Mouse (Mus musculus) cerebellum, adult 2 months (tissue): Measurements from ENCODE around the gene Prpf40b. TPM values are rescaled to one million over a fixed set of nuclear protein-coding genes. Genes with fewer than 3 reads are reported as not detected.

Source experiments
- DNase-seq, 2 experiments: peaks; one replicate each; pipeline ENCODE4 v3.0.0; 2021
- H3K27ac ChIP-seq: fragments of 200-500 bp; 2 replicates; pipeline ENCODE4 v1.5.1; 2012; ENCODE audit warnings: low read length, control low read depth, inconsistent platforms; ENCODE audit not compliant: insufficient read depth
- H3K27me3 ChIP-seq: fragments of 200-500 bp; 2 replicates; pipeline ENCODE4 v1.6.1; 2012; ENCODE audit warnings: inconsistent platforms, mild to moderate bottlenecking, low read length, moderate library complexity; ENCODE audit not compliant: control insufficient read depth, insufficient read depth
- H3K4me1 ChIP-seq: fragments of 200-500 bp; 2 replicates; pipeline ENCODE4 v1.6.1; 2011; ENCODE audit warnings: low read length; ENCODE audit not compliant: control insufficient read depth, insufficient read depth
- H3K4me3 ChIP-seq: fragments of 200-500 bp; replicated peaks from 2 replicates; pipeline ENCODE3; 2011; ENCODE audit warnings: mild to moderate bottlenecking, low read depth, low read length, control low read depth; ENCODE audit not compliant: insufficient read depth
- CTCF ChIP-seq: fragments of 200-500 bp; IDR thresholded peaks from 2 replicates; pipeline ENCODE4 v1.5.1; 2011; ENCODE audit warnings: low read depth, mild to moderate bottlenecking, control low read depth, low read length, moderate library complexity, borderline replicate concordance; ENCODE audit not compliant: insufficient read depth
- POLR2A ChIP-seq: fragments of 200-500 bp; IDR thresholded peaks from 2 replicates; pipeline ENCODE4 v1.6.1; 2011; ENCODE audit warnings: low read length, control low read depth, borderline replicate concordance; ENCODE audit not compliant: insufficient read depth
- WGBS: fragments of 180-500 bp; shearing (Covaris S2); methylation state at CpG from one replicate; pipeline ENCODE4 v1.1.7; 2018; 5-methylcytosine and 5-hydroxymethylcytosine counted together
- polyA plus RNA-seq: library from polyadenylated mRNA; depleted of rRNA; stranded (reverse); fragments of >200 nt; gene quantifications from 2 replicates; pipeline ENCODE4 v1.2.3, GENCODE M21; 2012; rRNA removed

Gene Prpf40b
- polyA plus RNA-seq, 1 experiment, result 152 TPM

DNA sequence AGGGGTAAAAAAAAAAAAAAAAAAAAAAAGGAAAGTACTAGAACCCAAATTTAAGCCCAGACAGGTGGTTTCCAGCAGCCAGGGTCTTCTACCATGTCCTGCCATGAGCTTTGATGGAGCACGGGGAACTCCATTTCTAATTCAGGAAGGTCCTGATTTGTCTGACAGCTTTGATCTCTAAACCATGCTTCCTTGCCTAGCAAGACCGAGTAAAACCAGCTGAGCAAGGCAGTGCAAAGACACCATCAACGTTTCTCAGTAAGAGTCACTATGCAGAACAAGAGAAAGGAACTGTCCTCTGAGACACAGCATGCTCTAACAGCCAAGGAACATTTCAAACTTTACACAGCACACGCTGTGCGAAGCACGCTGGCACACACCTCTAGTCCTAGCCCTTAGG lies 56.7 kb downstream of the Prpf40b start:
- no peaks in the 10 kb centered on the region for H3K4me1 ChIP-seq
- DNase-seq, result no peak
- H3K27ac ChIP-seq, result no peak overlapping the region
- H3K4me3 ChIP-seq, result no peak overlapping the region
- WGBS, result 84% methylated on average over 6 of the region's 6 CpGs
- no peak for TF ChIP-seq CTCF
- TF ChIP-seq POLR2A, result no peak
- no peaks in the 10 kb centered on the region for H3K27me3 ChIP-seq

DNA sequence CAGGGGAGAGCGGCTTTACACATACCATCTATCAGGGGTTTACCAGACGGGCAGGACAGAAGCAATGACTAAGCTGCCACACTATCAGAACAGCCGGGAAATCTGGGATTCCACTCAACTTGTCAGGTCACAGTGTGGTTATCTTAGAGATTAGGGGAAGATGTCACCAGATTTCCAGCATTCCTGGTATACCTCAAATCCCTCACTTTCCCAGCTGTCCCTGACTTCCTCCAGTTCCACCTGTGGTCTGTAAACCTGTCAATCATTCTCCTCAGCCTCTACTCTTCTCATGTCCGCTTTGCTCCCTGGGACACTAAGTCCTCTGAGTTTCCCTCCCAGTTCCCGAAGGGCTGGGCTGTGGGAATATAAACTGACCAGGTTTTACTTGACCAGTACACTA lies 57.4 kb downstream of the Prpf40b start:
- WGBS, result 83% methylated on average over 5 of the region's 5 CpGs
- H3K4me1 ChIP-seq, result no peaks in the 10 kb centered on the region
- H3K27me3 ChIP-seq, result no peaks in the 10 kb centered on the region
- no peak overlapping the region for H3K27ac ChIP-seq
- DNase-seq, result no peak
- H3K4me3 ChIP-seq, result no peak overlapping the region
- TF ChIP-seq CTCF, result no peak
- TF ChIP-seq POLR2A, result no peak

DNA sequence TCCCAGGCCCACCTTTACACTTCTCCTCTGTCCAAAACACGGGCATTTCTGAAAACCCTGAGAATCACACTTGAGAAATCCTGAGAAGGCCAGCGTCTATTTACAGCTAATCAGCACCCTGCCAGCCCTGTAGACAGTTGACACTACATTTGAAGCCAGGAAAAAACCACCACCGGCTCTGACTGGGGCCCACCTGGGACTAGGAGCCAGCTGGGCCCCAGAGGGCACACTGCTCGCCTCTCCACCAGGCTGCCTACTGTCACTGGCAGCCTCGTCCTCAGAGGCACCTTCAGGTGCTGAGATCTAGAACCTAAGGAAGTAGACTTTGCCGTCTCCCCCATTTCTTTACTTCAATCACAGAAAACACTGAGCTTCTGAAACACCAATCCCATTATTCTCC lies 60.8 kb downstream of the Prpf40b start:
- Histone ChIP-seq H3K27ac (no peak overlapping the region), H3K4me3 (no peak overlapping the region), H3K27me3 (no peaks in the 10 kb centered on the region), H3K4me1 (0 out of 2 replicates have a peak, but pooled peaks cover 3% of the 10 kb centered on the region)
- WGBS, result 55% methylated on average over 6 of the region's 6 CpGs
- DNase-seq, result no peak
- TF ChIP-seq CTCF (no peak), POLR2A (no peak)

DNA sequence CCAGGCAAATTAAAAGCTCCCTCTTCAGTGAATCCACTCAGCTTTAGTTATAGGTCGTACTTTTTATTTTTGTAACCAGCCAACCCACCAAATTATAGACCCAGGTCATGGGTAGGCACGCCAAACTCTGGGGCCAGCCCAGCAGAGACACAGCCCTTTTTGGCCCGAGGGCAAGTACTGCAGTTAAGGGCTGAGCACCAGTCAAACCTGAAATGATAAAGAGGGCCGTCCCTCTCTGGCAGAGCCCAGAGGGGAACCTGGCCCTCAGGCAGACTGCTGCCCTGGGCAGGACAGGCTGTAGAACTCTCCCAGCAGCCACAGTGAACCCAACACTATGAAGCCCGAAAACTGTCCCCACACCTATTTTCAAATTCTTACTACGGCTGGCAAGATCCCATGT lies 61.6 kb downstream of the Prpf40b start:
- H3K4me3 ChIP-seq, result no peak overlapping the region
- no peak overlapping the region for H3K27ac ChIP-seq
- 65% methylated on average over 6 of the region's 6 CpGs for WGBS
- H3K4me1 ChIP-seq, result 0 out of 2 replicates have a peak, but pooled peaks cover 3% of the 10 kb centered on the region
- no peak for TF ChIP-seq POLR2A
- no peak for TF ChIP-seq CTCF
- no peak for DNase-seq
- H3K27me3 ChIP-seq, result no peaks in the 10 kb centered on the region

DNA sequence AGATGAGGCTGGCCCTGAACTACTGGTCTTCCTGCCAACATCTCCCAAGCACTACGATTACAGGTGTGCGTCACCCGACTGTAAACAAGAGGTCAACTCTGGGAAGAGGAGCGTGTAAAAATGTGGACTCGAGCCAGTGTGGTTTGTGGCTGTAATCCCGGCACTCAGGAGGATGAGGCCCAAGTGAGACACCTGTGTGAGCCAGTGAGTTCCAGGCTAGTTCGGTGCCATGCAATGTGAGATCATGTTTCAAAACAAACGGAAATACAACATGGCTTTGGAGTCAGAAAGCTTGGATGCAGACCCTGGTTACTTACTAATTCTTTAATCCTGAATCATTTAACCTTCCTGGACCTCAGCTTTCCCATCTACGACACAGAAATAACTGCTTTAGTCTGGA lies 64.1 kb downstream of the Prpf40b start:
- 75% methylated on average over 9 of the region's 9 CpGs for WGBS
- no peaks in the 10 kb centered on the region for H3K27me3 ChIP-seq
- no peak overlapping the region for H3K27ac ChIP-seq
- no peak overlapping the region for H3K4me3 ChIP-seq
- 0 out of 2 replicates have a peak, but pooled peaks cover 3% of the 10 kb centered on the region for H3K4me1 ChIP-seq
- no peak for DNase-seq
- TF ChIP-seq CTCF (no peak), POLR2A (no peak)

DNA sequence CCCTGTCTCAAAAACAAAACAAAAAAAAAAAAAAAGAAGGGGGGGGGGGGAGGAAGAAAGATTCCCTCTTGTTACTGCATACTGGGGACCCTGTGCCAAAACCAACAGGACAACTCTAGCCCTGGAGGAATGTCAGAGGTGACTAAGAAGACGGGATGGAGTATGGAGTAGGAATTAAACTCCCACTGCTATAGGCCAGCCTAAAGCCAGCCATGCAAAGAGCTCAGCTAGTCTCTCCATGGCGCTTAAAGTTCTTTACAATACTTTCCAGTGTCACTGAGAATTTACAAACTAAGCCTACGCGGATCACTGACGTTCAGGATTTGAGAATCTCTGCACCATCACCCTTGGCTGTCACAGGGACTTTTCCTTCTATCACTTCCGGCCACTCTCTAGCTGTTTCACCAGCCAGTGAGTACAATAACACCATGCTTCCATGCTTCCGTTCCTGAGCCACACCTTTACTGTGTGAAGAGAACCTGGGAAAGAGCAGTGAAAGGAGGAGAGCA lies 69.2 kb downstream of the Prpf40b start:
- no peak for TF ChIP-seq CTCF
- no peak for TF ChIP-seq POLR2A
- no peaks in the 10 kb centered on the region for H3K27me3 ChIP-seq
- DNase-seq, result no peak
- no peak overlapping the region for H3K4me3 ChIP-seq
- H3K27ac ChIP-seq, result no peak overlapping the region
- H3K4me1 ChIP-seq, result 0 out of 2 replicates have a peak, but pooled peaks cover 3% of the 10 kb centered on the region
- 77% methylated on average over 7 of the region's 7 CpGs for WGBS

DNA sequence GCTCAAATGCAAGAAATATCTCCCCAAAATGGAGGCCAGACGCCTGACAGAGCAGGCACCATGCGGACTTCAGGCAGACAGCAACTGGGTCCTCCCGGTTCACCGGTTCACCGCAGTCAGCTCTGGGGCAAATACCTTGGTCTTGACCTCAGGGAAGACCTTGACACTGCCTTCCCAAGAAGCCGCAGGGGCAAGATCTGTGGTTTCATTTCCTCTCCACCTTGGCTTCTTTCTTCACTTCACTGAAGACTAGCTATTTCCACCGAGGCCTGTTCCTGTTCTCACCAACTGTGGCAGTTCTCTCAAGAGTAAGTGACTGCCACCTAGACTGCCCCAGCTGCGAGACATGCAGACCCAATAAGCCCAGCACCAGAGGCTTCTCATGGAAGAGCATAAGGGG lies 70.0 kb downstream of the Prpf40b start:
- TF ChIP-seq POLR2A (no peak), CTCF (no peak)
- no peak overlapping the region for H3K4me3 ChIP-seq
- no peak overlapping the region for H3K27ac ChIP-seq
- H3K27me3 ChIP-seq, result no peaks in the 10 kb centered on the region
- WGBS, result 77% methylated on average over 8 of the region's 8 CpGs
- no peaks in the 10 kb centered on the region for H3K4me1 ChIP-seq
- DNase-seq, result no peak

Other genes starting within 250 kb of the Prpf40b start
- 25.7 and 37.7 TPM in 2 replicates for gene Prph, start 239.9 kb upstream of the Prpf40b start, polyA plus RNA-seq
- 0.07 and 0.22 TPM in 2 replicates for gene Troap, start 220.5 kb upstream of the Prpf40b start, polyA plus RNA-seq
- gene C1ql4, start 207.3 kb upstream of the Prpf40b start, polyA plus RNA-seq, result 1.3 and 1.6 TPM in 2 replicates
- 0.13 TPM in 1 of 2 replicates, not detected in the other for gene Dnajc22, start 201.9 kb upstream of the Prpf40b start, polyA plus RNA-seq
- gene Spats2, start 169.2 kb upstream of the Prpf40b start, polyA plus RNA-seq, result 26.7 and 26.9 TPM in 2 replicates
- gene Kcnh3, start 70.2 kb upstream of the Prpf40b start, polyA plus RNA-seq, result 5.0 and 7.0 TPM in 2 replicates
- 84.9 and 94.4 TPM in 2 replicates for gene Mcrs1, start 43.1 kb upstream of the Prpf40b start, polyA plus RNA-seq
- gene Fam186b, start 801 bp downstream of the Prpf40b start, polyA plus RNA-seq, result 1.1 and 1.9 TPM in 2 replicates
- gene Fmnl3, start 75.4 kb downstream of the Prpf40b start, polyA plus RNA-seq, result 10.0 and 10.7 TPM in 2 replicates
- 401 and 418 TPM in 2 replicates for gene Tmbim6, start 97.8 kb downstream of the Prpf40b start, polyA plus RNA-seq
- 12.3 TPM in 2 replicates for gene Nckap5l, start 162.7 kb downstream of the Prpf40b start, polyA plus RNA-seq
- 11.6 and 12.4 TPM in 2 replicates for gene Bcdin3d, start 179.6 kb downstream of the Prpf40b start, polyA plus RNA-seq
- gene Faim2, start 233.1 kb downstream of the Prpf40b start, polyA plus RNA-seq, result 241 and 263 TPM in 2 replicates